Mouse (Mus musculus): ENCODE data around the gene Ethe1. TPM values are rescaled to one million over a fixed set of nuclear protein-coding genes. Genes with fewer than 3 reads are reported as not detected.

Ethe1 gene
- total RNA-seq, 2 experiments from 2014 or later = 11.4 to 12.4 TPM

DNA sequence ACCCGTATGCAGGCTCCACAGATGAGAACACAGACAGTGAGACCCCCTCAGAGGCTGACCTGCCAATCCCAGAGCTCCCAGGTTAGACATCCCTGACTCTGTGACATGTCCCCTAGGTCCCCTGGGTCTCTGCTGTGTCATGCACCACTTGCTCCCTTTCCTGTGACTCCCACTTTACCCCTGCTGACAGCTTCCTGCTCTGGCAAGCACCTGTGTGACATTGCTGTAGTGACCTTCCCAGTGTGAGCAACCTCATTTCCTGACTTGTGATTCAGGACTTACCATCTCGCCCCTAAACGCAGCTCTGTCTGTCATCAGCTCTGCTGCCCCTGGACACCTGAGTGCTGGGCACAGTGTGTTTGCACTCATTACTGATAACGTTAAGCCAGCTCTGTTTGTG, 16.3 kb upstream of the Ethe1 start:
- no peak for ATAC-seq (replicated peaks; ENCODE audit: low FRiP score, low TSS enrichment, poor library complexity, severe bottlenecking)

DNA sequence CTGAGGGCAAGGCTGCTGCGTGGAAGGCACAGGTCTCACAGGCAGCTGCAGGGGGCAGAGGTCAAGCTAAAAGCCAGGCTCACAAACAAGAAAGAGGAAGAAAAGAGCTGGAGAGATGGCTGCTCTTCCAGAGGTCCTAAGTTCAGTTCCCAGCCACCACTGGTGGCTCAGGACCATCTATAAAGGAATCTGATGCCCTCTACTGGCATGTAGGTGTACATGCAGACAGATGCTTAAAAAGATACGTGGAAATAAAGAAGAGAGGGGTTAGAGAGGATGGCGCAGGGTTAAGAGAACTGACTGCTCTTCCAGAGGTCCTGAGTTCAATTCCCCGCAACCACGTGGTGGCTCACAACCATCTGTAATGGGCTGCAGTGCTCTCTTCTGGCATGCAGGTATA, 14.9 kb upstream of the Ethe1 start:
- no peak for ATAC-seq (replicated peaks; ENCODE audit: low FRiP score, low TSS enrichment, poor library complexity, severe bottlenecking)

DNA sequence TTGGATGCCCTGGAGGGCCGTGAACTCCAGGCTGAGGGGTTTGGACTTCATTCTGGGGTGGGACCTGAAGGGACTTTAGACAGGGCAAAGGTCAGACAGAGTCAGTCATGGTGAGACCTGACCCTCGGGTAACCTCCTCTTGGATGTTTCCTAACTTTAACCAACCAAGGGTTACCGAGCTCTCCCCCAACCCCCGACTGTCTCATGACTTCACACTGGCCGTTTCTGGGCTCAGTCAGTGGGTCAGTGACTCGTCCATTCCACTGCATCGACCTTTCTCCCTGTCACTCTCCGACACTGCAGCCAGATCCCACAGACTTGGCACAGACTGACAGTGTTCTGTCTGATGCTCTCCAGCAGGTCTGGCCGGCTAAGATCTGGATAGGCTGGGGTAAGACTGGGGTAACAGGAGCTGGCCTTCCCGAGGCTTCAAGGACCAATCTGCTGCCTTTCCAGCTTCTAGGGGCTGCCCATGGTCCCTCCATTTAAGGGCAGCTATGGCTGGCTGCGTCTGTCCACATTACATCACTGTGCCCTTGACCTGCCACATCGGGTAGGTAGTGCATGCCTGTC, 13.0 kb upstream of the Ethe1 start:
- ATAC-seq (replicated peaks; ENCODE audit: low FRiP score, low TSS enrichment, poor library complexity, severe bottlenecking) = no peak

DNA sequence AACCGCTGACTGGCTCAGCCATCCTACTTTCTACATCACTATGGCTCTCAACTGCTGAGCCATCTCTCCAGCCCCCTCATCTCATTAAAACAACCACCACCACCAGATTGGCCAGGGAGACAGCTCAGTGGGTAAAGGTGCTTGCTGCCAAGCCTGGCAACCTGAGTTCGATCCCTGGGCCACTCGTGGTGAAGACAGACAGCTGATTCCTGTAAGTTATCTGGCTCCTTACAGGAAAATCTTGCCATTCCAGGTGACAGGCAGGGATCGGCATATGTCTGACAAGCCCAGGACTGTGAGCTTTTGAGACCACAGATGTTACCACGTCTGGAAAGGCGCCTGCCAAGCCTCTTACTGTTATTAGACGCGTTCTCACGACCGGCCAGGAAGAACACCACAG, 9.5 kb upstream of the Ethe1 start:
- ATAC-seq (replicated peaks; ENCODE audit: low FRiP score, low TSS enrichment, poor library complexity, severe bottlenecking) = no peak

DNA sequence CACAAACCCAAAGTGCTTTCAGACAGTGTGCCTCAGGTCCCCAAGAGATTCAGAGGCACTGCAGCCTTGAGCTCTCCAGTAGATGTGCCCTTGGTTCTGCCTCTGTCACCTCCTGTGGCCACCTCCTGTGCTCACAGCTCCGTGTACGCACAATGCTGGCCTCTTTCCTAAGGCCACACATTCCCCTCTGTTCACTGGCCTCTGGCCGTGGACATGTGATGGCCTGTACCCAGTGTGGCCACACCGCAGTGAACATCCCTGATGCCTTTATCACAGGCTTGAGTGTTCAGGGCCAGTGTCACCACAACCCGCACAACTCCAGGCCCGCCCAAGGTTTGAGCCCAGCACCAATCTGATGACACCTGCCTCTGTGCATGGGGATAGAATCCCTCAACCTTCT, 2.5 kb upstream of the Ethe1 start:
- no peak for ATAC-seq (replicated peaks; ENCODE audit: low FRiP score, low TSS enrichment, poor library complexity, severe bottlenecking)

DNA sequence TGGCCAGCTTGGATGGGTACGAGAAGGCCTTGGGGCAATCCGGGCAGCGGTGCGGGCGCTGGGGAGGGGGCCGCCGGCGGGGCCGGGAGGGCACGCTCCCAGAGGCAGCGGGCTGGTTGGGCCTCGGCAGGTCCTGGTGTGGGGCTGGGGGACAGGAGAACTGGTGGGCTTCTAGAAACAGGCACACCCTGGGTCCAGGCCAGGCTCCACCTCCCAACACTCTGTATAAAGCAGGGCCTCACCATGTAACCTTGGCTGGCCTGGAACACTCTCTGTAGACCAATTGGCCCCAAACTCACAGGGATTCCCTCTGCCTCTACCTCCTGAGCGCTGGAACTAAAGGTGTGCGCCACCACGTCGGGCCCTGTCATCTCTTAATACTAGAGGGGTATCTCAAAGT, 1.3 kb upstream of the Ethe1 start:
- no peak for ATAC-seq (replicated peaks; ENCODE audit: low FRiP score, low TSS enrichment, poor library complexity, severe bottlenecking)

DNA sequence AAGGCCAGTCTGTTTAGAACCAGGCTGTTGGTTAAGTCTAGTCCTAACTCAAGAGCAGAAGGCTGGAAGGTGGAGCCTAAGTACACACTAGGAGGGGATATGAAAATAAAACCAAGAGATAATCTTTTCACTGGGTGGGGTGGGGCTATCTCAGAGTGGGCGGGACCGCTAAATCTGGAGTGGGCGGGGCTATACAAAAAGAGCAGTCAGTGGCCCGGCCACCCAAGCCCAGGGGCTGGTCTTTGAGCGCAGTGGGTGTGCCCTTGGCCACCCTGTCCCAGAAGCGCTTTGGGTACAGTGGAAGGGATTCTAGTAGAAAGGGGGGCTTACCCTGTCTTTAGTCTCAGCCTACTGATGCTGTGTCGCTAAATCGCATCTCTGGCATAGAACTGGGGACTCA, 515 bp upstream of the Ethe1 start:
- peak; percentile 68 for ATAC-seq (replicated peaks; ENCODE audit: low FRiP score, low TSS enrichment, poor library complexity, severe bottlenecking)

DNA sequence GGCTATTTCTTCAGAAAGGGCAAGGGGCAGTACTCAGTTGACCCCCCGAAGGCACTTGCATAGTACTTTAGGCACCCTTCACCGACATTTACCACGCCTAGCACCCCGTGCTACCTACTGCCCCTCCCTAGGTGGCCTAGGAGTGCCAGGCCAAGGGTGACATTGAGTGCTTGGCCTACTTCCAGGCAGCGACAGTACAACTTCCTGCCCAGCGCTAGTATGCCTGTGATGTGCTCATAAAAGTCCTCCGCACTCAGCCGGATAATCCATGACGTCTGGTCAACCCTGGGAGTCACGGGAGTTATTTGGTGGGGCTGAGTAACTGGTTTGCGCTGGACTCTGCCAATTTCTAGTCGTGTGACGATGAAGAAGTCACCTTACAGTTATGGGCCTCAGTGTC, 993 bp downstream of the Ethe1 start:
- ATAC-seq (replicated peaks; ENCODE audit: low FRiP score, low TSS enrichment, poor library complexity, severe bottlenecking) = peak; percentile 17; the same call in 1 of the 2 replicates

DNA sequence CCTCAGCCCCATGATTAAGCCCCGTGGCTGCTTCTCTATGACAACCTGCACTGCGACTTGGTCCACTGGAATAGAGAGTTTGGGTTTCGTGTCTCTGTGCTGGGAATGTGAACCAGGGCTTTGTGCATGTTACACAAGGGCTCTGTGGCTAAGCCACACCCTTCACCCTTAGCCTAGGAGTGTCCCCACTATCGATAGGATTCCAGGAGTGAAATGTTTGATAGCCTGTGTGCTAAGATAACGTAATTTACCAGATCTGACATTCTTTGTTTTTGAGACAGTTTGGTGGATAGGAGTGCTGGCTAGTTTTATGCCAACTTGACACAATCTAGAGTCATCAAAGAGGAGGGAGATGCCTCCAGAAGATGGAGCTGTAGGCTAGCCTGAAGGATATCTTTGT, 4.4 kb downstream of the Ethe1 start:
- peak; percentile 62 for ATAC-seq (replicated peaks; ENCODE audit: low FRiP score, low TSS enrichment, poor library complexity, severe bottlenecking)

DNA sequence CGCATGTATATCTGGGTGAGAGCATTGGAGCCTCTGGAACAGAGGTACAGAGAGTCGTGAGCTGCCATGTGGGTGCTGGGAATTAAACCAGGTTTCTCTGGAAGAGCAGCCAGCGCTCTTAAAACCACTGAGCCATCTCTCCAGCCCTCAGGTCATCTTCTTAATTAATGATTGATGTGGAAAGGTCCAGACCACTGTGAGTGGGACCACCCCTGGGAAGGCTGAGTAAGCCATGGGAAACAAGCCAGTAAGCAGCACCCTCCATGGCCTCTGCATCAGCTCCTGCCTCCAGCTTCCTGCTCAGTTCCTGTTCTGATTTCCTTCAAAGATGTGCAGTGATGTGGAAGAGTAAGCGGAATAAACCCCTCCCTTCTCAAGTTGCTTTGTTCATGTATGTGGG, 4.8 kb downstream of the Ethe1 start:
- no peak for ATAC-seq (replicated peaks; ENCODE audit: low FRiP score, low TSS enrichment, poor library complexity, severe bottlenecking)

DNA sequence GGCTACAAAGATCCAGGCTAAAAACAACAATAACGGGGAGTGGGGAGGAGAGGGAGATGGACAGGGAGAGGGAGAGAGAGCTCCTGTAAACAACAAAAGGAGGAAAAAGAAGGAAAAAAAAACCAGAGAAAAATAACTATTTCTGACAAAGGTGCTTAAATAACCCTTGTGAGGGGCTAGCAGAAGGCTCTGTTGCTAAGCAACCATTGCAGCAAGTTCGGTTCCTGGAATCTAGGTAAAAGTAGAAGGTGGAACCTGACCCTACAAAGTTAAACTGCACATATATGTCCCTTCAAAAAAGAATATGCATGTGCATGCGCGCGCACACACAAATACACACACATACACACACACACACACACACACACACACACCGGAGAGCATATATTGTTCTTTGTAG, 5.4 kb downstream of the Ethe1 start:
- no peak for ATAC-seq (replicated peaks; ENCODE audit: low FRiP score, low TSS enrichment, poor library complexity, severe bottlenecking)

DNA sequence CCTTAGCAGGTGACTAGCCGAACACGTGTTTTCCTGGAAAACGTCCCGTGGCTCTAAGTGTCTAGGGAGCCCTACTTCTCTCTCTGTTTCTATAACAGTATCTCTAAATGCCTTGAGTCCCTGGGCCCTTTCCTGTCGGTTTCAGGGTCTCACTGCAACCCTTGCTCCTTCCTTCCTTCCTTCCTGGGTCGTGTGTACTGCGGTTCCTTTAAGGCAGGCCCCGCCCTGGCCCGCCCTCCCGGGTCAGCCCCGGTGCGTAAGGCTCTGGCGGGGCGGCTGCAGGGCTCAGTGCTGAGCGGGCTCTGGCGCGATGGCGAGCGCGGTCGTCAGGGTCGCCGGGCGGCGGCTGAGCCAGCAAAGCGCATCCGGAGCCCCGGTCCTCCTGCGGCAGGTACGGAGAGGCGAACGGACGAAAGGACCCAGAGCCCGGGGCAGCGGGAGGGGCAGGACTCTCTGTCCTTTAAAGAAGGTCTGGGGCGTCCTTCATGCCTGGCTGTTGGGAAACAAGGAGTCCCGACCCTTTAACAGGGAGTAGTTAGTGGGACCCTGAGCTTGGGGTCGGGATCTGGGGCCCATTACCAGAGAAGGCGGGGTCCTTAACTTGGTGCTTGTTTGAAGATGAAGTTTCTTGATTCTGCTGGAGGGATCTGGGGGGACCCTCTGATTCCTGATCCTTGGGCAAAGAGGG, 6.4 kb downstream of the Ethe1 start:
- ATAC-seq (replicated peaks; ENCODE audit: low FRiP score, low TSS enrichment, poor library complexity, severe bottlenecking) = peak; percentile 81

DNA sequence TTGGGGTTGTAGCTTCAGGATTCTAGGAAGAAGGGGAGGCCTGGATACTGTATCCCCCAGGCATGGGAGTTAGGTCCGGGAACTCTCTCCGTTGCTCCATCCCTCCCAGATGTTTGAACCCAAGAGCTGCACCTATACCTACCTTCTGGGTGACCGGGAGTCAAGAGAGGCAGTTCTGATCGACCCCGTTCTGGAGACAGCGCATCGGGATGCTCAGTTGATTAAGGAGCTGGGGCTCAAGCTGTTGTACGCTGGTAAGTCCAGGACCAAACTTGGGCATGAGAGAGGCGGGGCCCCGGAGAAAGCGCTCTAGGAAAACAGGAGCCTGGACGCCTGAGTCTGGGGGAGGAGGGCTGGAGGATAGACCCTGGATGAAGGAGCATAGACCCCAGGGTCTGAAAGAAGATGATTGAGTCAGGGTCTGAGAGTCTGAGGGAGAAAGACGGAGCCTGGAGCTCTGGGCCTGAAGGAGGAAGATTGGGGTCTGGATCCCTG, 7.0 kb downstream of the Ethe1 start:
- no peak for ATAC-seq (replicated peaks; ENCODE audit: low FRiP score, low TSS enrichment, poor library complexity, severe bottlenecking)

DNA sequence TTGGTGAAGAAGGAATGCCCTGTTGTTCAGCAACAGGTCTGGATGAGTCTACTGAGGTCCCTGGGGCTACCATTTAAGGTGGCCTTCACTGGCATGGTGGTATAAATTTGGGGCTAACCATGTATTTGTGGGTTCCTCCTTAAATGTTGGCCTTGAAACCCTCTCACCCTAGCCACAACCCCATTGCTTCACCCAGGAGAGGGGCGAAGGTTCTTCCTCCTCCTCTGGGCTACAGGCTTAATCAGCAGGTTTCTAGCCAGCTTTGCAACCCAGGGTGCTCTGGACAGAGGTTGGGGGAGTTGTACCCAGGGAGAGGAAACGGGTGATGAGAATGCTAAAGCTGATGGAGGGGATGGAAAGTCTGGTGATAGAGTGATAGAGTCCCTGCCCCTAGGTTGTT, 8.1 kb downstream of the Ethe1 start:
- no peak for ATAC-seq (replicated peaks; ENCODE audit: low FRiP score, low TSS enrichment, poor library complexity, severe bottlenecking)

DNA sequence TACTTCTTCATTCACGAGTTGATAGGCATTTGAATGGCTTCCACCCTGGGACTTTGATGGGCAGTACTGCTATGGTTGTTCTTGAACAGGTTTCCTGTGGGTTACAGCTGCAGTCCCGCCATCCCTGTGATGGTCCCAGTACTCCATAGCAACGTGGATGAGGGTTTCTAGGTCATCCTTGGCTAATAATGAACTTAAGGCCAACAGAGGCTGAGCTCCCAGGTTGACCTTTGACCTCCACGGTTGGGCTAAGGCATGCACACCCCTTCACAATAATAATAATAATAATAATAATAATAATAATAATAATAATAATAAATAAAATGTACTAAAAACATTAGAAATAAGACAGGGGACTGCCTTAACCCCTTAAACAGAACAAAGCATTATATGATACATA, 10.8 kb downstream of the Ethe1 start:
- no peak for ATAC-seq (replicated peaks; ENCODE audit: low FRiP score, low TSS enrichment, poor library complexity, severe bottlenecking)

DNA sequence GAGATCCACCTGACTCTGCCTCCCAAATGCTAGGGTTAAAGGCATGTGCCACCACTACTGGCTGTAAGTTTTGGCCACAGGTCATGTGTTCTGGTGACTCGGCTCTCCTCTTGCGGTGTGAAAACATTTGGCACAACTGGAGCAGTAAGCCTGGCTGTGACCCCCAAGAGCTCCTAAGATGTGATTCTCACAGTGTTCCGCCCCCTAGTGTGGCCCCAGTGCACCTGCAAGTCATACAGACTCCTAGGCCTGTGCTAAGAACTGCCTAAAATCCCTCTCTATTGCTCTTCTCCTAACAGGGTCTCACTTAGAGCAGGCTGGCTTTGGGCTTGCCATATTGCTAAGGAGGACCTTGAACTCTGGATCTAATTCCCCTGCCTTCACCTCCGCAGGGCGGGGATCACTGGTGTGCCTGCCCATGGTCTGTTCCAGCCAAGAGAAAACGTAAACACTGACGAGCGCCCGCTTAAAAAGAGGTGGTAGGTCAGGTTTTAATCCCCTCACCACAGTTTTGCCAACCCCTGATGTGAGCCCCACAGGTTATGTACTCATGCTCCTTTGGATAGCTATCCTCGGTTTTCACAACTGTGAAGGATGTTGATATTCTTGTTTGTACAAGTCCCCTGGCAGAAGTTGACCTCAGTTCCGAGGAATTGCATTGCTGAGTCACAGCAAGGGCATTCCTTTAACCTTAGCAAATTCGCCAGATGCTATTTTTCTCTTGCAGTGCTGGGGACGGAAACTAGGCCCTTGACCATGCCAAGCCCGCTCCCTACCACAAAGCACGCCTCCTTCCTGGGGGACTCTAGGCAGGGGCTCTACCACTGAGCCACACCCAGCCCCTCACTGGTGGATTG, 12.1 kb downstream of the Ethe1 start:
- ATAC-seq (replicated peaks; ENCODE audit: low FRiP score, low TSS enrichment, poor library complexity, severe bottlenecking) = peak; percentile 58

DNA sequence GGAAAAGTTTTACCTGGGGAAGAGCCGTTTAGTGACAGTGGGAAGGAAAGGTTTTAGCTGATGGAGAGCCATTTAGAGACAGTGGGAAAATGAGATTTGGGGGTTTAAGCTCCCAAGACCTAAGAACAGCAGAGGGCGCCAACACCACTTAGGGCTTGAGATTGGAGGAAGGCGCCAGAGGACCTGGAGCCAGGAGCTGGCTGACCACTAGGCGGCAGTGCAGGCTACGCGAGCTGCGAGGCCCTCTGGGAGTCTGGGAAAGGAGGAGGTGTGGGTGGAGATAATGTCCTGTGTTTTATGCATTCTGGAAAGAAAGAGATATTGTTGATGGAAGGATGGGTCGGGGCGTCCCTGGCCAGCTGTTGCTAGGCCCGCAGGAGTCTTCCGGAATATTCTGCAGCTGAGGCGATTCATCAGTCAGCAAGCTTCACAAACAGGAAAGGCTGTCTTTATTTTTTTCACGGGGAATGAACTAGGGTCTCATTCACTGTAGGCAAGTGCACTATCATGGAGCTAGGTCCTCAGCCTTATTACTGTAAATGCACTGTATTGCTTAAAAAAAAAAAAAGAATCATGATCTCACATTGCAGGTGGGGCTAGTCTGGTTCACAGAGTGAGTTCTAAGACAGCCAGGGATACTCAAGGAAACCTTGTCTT, 13.7 kb downstream of the Ethe1 start:
- ATAC-seq (replicated peaks; ENCODE audit: low FRiP score, low TSS enrichment, poor library complexity, severe bottlenecking) = peak; percentile 97

DNA sequence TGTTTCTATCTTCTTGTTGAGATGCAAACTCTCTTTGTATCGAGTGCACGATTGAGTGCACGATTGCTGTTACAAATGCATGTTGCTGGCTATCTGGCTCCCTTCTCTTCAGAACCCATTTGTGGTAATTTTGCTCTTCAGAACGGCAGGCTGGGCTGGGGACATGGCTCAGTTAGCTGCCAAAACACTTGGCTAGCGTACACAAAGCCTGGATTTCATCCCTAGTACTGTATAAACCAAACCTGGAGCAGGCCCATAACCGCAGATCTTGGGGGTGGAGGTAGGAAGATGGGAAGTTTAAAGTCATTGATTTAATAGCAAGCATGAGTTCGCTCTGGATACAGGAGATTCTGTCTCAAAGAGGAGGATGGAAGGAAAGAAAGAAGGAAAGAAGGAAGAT, 18.2 kb downstream of the Ethe1 start:
- no peak for ATAC-seq (replicated peaks; ENCODE audit: low FRiP score, low TSS enrichment, poor library complexity, severe bottlenecking)

DNA sequence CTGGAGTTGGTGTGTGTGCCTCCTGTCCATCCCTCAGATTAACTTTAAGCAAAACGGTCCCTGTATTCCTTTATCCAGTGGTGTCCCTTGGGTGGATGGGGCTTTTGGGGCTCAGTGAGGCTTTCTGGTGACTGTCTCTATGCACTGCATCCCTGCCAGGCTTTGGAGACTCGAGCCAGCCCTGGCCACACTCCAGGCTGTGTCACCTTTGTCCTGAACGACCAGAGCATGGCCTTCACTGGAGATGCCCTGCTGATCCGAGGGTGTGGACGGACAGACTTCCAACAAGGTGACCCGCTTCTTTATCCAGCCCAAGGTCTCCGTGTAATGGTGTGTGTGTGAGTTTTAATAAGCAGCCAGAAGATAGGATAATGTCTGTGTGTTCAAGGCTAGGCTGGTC, 18.7 kb downstream of the Ethe1 start:
- ATAC-seq (replicated peaks; ENCODE audit: low FRiP score, low TSS enrichment, poor library complexity, severe bottlenecking) = no peak

DNA sequence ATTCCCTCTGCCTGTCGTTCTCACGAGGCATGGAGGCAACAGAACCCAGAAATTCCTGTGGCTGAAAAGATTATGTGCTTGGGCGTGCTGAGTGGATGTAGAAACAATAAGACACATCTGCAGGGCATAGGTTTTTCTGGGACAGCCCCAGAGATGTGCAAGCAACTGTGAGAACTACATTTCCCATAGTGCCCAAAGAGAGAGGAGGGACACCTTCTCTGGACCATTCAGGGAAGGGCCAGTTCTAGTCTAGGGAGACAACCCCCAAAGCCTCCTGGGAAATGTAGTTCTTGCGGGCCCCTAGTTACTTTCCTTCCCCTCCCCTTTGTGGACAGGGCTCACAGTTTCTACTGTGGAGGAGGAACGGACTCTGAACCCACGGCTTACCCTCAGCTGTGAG, 20.7 kb downstream of the Ethe1 start:
- peak; percentile 77 for ATAC-seq (replicated peaks; ENCODE audit: low FRiP score, low TSS enrichment, poor library complexity, severe bottlenecking)
